Mouse (Mus musculus) forebrain, embryonic 13.5 days (tissue): Measurements from ENCODE around the gene Dab2ip. TPM values are rescaled to one million over a fixed set of nuclear protein-coding genes. Genes with fewer than 3 reads are reported as not detected.

Source experiments
- ATAC-seq: fragments of 200-750 bp; cut with Nextera tagmentation; 2 replicates; pipeline ENCODE4 v1.8.0; 2017
- H3K27ac ChIP-seq: fragments of 300-500 bp; sonication (generic); 2 replicates; pipeline ENCODE4 v1.5.1; 2015; ENCODE audit warnings: inconsistent platforms, mild to moderate bottlenecking, moderate library complexity
- H3K27me3 ChIP-seq: fragments of 300-500 bp; sonication (generic); 2 replicates; pipeline ENCODE4 v1.6.1; 2015; ENCODE audit warnings: mild to moderate bottlenecking, inconsistent platforms
- H3K36me3 ChIP-seq: fragments of 300-500 bp; sonication (generic); 2 replicates; pipeline ENCODE4 v1.6.1; 2015; ENCODE audit warnings: mild to moderate bottlenecking, inconsistent platforms; ENCODE audit not compliant: poor library complexity, severe bottlenecking
- H3K4me1 ChIP-seq: fragments of 300-500 bp; sonication (generic); 2 replicates; pipeline ENCODE4 v1.6.1; 2015; ENCODE audit warnings: inconsistent platforms
- H3K4me2 ChIP-seq: fragments of 300-500 bp; sonication (generic); 2 replicates; pipeline ENCODE4 v1.6.1; 2015; ENCODE audit warnings: inconsistent platforms, mild to moderate bottlenecking, moderate library complexity
- H3K4me3 ChIP-seq: fragments of 300-500 bp; sonication (generic); 2 replicates; pipeline ENCODE4 v1.5.1; 2015; ENCODE audit warnings: mild to moderate bottlenecking, inconsistent platforms
- H3K9ac ChIP-seq: fragments of 300-500 bp; sonication (generic); 2 replicates; pipeline ENCODE4 v1.6.1; 2015; ENCODE audit warnings: mild to moderate bottlenecking, inconsistent platforms
- H3K9me3 ChIP-seq: fragments of 300-500 bp; sonication (generic); replicated peaks from 2 replicates; pipeline ENCODE4 v1.6.1; 2016; ENCODE audit warnings: inconsistent platforms
- WGBS: fragments of 180-500 bp; shearing (Covaris S2); methylation state at CpG from one replicate; pipeline ENCODE4 v1.1.7; 2015; 5-methylcytosine and 5-hydroxymethylcytosine counted together
- polyA plus RNA-seq: library from polyadenylated mRNA; unstranded; fragments of >200 nt; fragmentation: Nextera tagmentation; extraction: Ambion mirVana; gene quantifications from 2 replicates; pipeline ENCODE4 v1.2.1, GENCODE M21; 2015

Gene Dab2ip
- polyA plus RNA-seq, 1 experiment from 2014 or later = 27.4 TPM

- Histone ChIP-seq H3K4me3 (no peak overlapping the region), H3K27ac (no peak overlapping the region), H3K9me3 (no peaks in the 10 kb centered on the region), H3K4me1 (peaks cover 89% of the 10 kb centered on the region), H3K4me2 (no peak overlapping the region), H3K36me3 (0 out of 2 replicates have a peak, but pooled peaks cover 3% of the 10 kb centered on the region), H3K27me3 (no peaks in the 10 kb centered on the region), H3K9ac (no peak overlapping the region)
- 64% methylated on average over 4 of the region's 4 CpGs for WGBS
- ATAC-seq = no peak
These were observed 111.2 kb downstream of the Dab2ip start for GRCm38 (mm10) chr2:35669217-35669616.

DNA sequence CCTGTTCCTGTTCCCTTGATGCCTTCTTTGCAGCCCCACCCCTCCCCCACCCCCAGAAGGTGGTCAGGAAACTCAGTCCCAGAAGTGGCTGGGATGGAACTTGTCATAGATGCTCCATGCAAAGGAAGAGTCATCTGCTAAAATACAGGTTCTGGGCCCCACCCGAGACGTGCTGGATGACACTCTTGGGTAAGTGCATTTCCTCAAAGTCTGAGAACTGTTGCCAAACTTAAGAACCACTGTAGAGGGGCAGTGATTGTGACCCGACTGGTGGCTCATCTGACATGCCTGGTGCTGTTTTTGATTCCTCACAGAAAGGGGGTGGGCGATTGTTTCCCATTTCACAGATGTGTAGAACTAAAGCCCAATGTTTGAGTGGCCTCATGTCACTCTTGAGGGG, 111.7 kb downstream of the Dab2ip start:
- H3K4me1 ChIP-seq = peaks cover 89% of the 10 kb centered on the region
- no peaks in the 10 kb centered on the region for H3K27me3 ChIP-seq
- 0 out of 2 replicates have a peak, but pooled peaks cover 3% of the 10 kb centered on the region for H3K36me3 ChIP-seq
- 82% methylated on average over 4 of the region's 4 CpGs for WGBS
- H3K9ac ChIP-seq = no peak overlapping the region
- no peak overlapping the region for H3K27ac ChIP-seq
- H3K4me3 ChIP-seq = no peak overlapping the region
- no peak for ATAC-seq
- no peak overlapping the region for H3K4me2 ChIP-seq
- H3K9me3 ChIP-seq = no peaks in the 10 kb centered on the region

- H3K4me1 ChIP-seq = peaks cover 89% of the 10 kb centered on the region
- H3K4me2 ChIP-seq = no peak overlapping the region
- H3K27ac ChIP-seq = no peak overlapping the region
- H3K27me3 ChIP-seq = no peaks in the 10 kb centered on the region
- H3K9ac ChIP-seq = no peak overlapping the region
- no peak for ATAC-seq
- H3K36me3 ChIP-seq = 0 out of 2 replicates have a peak, but pooled peaks cover 3% of the 10 kb centered on the region
- no peaks in the 10 kb centered on the region for H3K9me3 ChIP-seq
- no peak overlapping the region for H3K4me3 ChIP-seq
- 86% methylated on average over 9 of the region's 9 CpGs for WGBS
These were observed 112.2 kb downstream of the Dab2ip start for GRCm38 (mm10) chr2:35670300-35670699.

DNA sequence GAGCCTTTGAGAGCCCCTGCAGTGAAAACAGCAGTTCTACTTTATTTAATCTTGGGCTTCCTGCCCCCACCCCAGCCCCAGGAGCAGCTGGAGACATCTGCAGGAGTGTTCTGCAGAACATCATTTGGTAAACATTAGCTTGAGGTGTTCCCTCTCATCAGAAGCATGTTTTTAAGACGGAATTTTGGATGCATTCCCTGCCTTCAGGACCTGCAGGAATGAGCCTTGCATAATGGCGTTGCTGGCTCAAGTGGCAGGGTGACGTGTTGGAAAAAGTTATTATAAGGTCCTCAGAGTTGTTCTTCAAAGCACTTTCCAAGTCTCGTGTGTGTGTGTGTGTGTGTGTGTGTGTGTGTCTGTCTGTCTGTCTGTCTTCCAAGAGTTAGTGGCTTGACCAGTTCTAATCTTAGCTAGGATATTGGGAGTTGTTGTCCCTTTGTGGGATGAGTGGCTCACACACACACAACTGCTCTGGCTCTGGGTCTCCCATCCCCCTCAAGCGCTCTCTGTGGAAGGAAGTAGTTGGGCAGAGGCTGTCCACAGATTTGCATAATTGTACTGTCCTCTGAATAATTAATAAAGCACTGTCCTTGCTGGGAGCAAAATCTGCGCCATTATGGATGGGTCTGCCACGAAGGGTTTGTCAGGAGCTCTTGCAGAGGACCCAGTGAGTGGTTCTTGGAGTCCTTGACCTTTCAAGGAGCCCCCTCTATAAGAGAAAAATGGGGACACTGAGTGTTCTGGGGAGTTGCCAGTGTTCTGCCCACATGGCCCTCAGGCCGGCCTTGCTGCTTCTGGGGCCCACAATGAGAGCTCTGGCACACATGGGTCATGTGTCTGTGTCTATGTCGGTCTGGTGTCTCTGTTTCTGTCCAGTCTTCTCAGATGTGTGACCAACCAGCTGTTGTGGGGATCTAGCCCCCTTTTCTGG, 114.2 kb downstream of the Dab2ip start:
- Histone ChIP-seq H3K27ac (no peak overlapping the region; the same call in 1 of the 2 replicates), H3K4me2 (no peak overlapping the region), H3K4me3 (no peak overlapping the region), H3K36me3 (0 out of 2 replicates have a peak, but pooled peaks cover 3% of the 10 kb centered on the region), H3K9me3 (no peaks in the 10 kb centered on the region), H3K9ac (no peak overlapping the region), H3K27me3 (no peaks in the 10 kb centered on the region), H3K4me1 (peaks cover 92% of the 10 kb centered on the region)
- ATAC-seq = no peak
- WGBS = 72% methylated on average over 9 of the region's 9 CpGs

DNA sequence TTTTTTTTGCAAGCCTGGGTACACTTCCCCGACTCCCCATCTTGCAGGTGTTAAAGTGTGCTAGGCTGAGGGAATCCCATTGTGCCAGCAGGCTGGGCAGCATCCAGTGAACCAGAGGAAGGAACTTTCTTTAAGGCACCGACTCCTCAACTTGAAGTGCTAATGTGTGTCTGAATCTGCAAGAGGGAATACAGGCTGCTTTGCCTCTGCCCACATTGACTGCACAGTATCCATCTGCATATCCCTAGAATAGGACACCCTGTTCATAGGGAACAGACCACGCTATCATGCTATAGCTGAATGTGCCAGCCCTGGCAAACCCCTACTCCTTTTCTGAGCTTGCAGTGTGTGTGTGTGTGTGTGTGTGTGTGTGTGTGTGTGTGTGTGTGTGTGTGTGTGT, 115.1 kb downstream of the Dab2ip start:
- ATAC-seq = no peak
- Histone ChIP-seq H3K9ac (no peak overlapping the region), H3K27me3 (no peaks in the 10 kb centered on the region), H3K27ac (no peak overlapping the region; the same call in 1 of the 2 replicates), H3K36me3 (0 out of 2 replicates have a peak, but pooled peaks cover 3% of the 10 kb centered on the region), H3K9me3 (no peaks in the 10 kb centered on the region), H3K4me2 (no peak overlapping the region), H3K4me3 (no peak overlapping the region), H3K4me1 (peaks cover 92% of the 10 kb centered on the region)
- WGBS = 87% methylated on average over 3 of the region's 3 CpGs

GRCm38 (mm10) chr2:35673986-35674385, 115.9 kb downstream of the Dab2ip start:
- no peak overlapping the region for H3K9ac ChIP-seq
- no peaks in the 10 kb centered on the region for H3K27me3 ChIP-seq
- 0 out of 2 replicates have a peak, but pooled peaks cover 3% of the 10 kb centered on the region for H3K36me3 ChIP-seq
- H3K27ac ChIP-seq = no peak overlapping the region
- H3K4me2 ChIP-seq = no peak overlapping the region
- no peaks in the 10 kb centered on the region for H3K9me3 ChIP-seq
- WGBS = 83% methylated on average over 3 of the region's 3 CpGs
- no peak overlapping the region for H3K4me3 ChIP-seq
- no peak for ATAC-seq
- H3K4me1 ChIP-seq = peaks cover 92% of the 10 kb centered on the region

DNA sequence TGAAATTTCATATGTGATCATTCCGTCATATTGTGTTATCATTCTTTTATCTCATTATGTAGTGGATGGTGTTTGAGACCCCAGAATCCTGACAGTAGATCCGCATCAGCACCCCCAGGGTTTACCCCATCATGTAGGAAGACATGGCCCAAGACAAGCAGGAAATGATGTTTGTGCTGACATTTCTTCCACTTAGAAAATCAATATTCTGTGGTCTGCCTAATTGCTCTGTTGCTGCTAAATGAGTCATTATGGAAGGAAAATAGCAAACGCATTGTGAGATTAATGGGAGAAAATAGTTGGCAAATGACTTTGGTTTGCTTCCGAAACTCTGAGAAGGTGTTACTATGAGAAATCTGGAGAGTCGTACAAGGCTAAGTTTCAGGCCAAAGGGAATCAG, 116.4 kb downstream of the Dab2ip start:
- WGBS = 74% methylated on average over 5 of the region's 5 CpGs
- no peak overlapping the region for H3K4me3 ChIP-seq
- H3K27ac ChIP-seq = no peak overlapping the region
- no peak overlapping the region for H3K9ac ChIP-seq
- H3K27me3 ChIP-seq = no peaks in the 10 kb centered on the region
- no peak for ATAC-seq
- peaks cover 92% of the 10 kb centered on the region for H3K4me1 ChIP-seq
- H3K4me2 ChIP-seq = no peak overlapping the region
- 0 out of 2 replicates have a peak, but pooled peaks cover 3% of the 10 kb centered on the region for H3K36me3 ChIP-seq
- H3K9me3 ChIP-seq = no peaks in the 10 kb centered on the region

- Histone ChIP-seq H3K4me3 (no peak overlapping the region), H3K36me3 (no peaks in the 10 kb centered on the region), H3K9me3 (no peaks in the 10 kb centered on the region), H3K4me2 (peak overlapping the region; percentile 10; the same call in 1 of the 2 replicates), H3K27me3 (no peaks in the 10 kb centered on the region), H3K4me1 (peaks cover 92% of the 10 kb centered on the region), H3K9ac (peak overlapping the region; percentile 54), H3K27ac (peak overlapping the region; percentile 72)
- 37% methylated on average over 5 of the region's 5 CpGs for WGBS
- peak; percentile 48 for ATAC-seq
These were observed 118.1 kb downstream of the Dab2ip start for GRCm38 (mm10) chr2:35676075-35676665.

GRCm38 (mm10) chr2:35677855-35678254, 119.8 kb downstream of the Dab2ip start:
- Histone ChIP-seq H3K4me3 (no peak overlapping the region), H3K9me3 (no peaks in the 10 kb centered on the region), H3K27me3 (no peaks in the 10 kb centered on the region), H3K36me3 (no peaks in the 10 kb centered on the region), H3K9ac (peak overlapping the region; percentile 38), H3K4me2 (peak overlapping the region; percentile 23), H3K4me1 (peaks cover 88% of the 10 kb centered on the region), H3K27ac (peak overlapping the region; percentile 49)
- 0 out of 2 replicates have a peak, but pooled peaks have one; percentile 26 for ATAC-seq
- WGBS = 11% methylated on average over 8 of the region's 8 CpGs

- Histone ChIP-seq H3K9me3 (no peaks in the 10 kb centered on the region), H3K27ac (peak overlapping the region; percentile 49), H3K9ac (peak overlapping the region; percentile 38; the same call in 1 of the 2 replicates), H3K4me2 (no peak overlapping the region), H3K36me3 (no peaks in the 10 kb centered on the region), H3K4me1 (peaks cover 93% of the 10 kb centered on the region), H3K4me3 (no peak overlapping the region), H3K27me3 (no peaks in the 10 kb centered on the region)
- 52% methylated on average over 4 of the region's 4 CpGs for WGBS
- no peak for ATAC-seq
These were observed 120.4 kb downstream of the Dab2ip start for GRCm38 (mm10) chr2:35678440-35678839.

DNA sequence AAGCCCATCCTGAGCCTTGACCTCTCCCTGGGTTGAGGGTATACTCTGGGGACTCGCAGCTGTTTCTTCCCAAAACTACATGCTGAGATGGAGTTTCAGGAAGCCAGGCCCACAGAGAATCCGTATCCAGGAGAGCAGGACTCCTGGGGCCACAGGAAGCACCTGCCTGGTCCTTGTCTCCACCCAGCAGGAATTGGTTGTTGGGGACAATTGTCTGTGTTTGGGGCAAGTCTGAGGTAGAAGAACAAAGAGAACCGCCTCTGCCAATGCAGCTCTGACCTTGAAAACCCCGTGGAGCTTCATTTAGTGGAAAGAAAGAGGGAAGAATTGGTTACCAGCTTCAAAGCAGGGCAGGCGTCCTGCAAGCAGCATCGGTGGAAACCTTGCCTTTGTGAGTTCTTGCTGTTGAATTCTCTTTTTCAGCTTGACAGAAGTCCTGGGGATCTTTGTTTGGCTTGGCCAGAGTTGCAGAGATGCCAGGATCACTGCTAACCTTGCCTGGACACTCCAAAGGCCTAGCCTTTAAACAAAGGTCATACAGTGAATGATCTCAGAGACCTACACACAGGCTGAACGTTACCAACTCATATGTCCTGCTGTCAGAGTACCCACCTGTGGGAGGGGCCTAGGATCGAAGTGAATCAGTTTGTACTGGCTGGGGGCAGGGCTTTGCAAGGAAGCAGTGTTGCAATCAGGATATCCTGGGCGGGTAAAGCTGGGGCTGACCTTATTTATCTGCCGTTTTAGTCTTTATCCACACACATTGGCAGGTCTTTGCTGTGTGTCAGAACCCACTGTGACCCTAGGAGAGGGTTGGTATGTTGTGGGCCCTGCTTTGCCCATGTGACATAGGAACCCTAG, 122.0 kb downstream of the Dab2ip start:
- H3K4me1 ChIP-seq = peaks cover 95% of the 10 kb centered on the region
- no peak overlapping the region for H3K4me3 ChIP-seq
- H3K36me3 ChIP-seq = no peaks in the 10 kb centered on the region
- peak overlapping the region; percentile 42; the same call in 1 of the 2 replicates for H3K27ac ChIP-seq
- WGBS = 20% methylated on average over 10 of the region's 10 CpGs
- ATAC-seq = no peak
- H3K9me3 ChIP-seq = no peaks in the 10 kb centered on the region
- H3K9ac ChIP-seq = no peak overlapping the region
- H3K27me3 ChIP-seq = no peaks in the 10 kb centered on the region
- no peak overlapping the region for H3K4me2 ChIP-seq
